Mouse (Mus musculus) megakaryocyte progenitor cell, adult 5-6 weeks (primary cell): ENCODE results near the gene 1110051M20Rik. TPM values are rescaled to one million over a fixed set of nuclear protein-coding genes. Genes with fewer than 3 reads are reported as not detected.
"Not testable (repeated sequence)": the region's sequence is repeated elsewhere in the genome, so short reads cannot be mapped to it uniquely, and the experiment has no call there.

Source experiments
- ATAC-seq: replicated peaks from 2 replicates; pipeline ENCODE4 v1.8.0; 2016; ENCODE audit warnings: mild to moderate bottlenecking, moderate TSS enrichment, inconsistent platforms; ENCODE audit not compliant: poor library complexity
- total RNA-seq, 2 experiments: library from RNA; stranded (forward) in 1 of 2; stranded (reverse) in 1 of 2; fragments of 157-497, 149-512 nt in 1 of 2; fragments of 200-1000 nt in 1 of 2; gene quantifications; 2 replicates each; pipeline versions ENCODE4 v1.2.3 to v1.2.4; 2015 to 2017

The 1110051M20Rik gene
- total RNA-seq, 2 experiments from 2014 or later: 4.8 to 15.3 TPM

DNA sequence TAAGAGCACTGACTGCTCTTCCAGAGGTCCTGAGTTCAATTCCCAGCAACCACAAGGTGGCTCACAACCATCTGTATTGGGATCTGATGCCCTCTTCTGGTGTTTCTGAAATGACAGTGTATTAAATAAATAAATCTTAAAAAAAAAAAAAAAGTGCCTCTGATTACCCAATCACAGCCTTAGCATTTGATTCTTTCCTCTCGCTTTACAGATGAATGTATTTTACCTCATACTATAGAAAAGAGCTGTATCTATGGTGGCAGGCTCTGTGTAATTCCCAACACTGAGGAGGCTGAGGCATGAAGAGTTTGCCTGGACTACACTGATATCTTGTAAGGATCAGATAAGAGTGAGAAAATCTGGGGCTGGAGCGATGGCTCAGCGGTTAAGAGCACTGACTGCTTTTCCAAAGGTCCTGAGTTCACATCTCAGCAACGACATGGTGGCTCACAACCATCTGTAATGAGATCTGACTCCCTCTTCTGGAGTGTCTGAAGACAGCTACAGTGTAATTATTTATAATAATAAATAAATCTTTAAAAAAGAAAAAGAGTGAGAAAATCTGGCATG lies 206.9 kb downstream of the 1110051M20Rik start:
- ATAC-seq: not testable (repeated sequence)

DNA sequence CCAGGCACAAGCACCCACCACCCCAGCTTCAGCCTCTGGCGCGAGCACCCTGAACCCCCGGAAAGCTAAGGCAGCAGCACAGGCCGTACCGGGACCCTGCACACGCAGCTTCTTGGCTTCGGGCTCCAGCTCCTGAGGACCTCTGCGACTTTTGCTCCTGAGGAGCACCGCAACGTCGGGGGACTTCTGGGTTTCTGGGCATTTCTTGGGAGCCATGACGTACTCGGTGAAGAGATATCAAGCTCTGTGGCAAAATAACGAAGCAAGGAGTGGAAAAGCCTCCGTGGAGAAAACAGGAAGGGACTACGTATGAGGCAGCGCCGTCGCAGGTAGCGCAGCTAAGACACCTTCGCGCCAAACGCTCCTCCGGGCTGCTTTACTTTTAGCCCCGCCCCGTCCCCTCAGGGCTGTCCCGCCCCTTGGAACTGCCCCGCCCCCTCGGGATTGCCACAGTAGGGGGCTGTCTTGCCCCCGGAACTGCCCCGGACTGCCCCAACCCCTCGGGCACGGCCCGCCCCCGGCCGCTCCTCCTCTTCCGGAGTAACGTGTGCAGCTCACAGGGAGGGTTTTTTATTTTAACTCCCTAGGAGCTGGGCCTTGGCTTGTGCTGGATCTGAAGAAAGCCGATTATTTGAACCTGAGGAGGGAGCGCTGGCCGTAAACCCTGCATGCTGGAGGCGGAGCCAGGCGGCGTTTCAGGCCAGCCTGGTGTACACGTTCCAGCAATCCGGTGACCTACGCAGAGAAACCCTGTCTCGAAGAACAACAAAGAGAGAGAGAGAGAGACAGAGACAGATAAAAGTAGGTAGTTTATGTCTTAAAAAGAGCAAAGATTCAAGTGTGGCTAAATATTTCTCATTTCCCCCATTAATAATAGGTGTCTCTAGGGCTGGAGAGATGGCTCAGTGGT lies 207.6 kb downstream of the 1110051M20Rik start, which contains the start of gene Ddb2:
Gene Ddb2 (minus strand): TSS at position 382 of the 910 bp plus-strand sequence.
- ATAC-seq: peak; percentile 97

DNA sequence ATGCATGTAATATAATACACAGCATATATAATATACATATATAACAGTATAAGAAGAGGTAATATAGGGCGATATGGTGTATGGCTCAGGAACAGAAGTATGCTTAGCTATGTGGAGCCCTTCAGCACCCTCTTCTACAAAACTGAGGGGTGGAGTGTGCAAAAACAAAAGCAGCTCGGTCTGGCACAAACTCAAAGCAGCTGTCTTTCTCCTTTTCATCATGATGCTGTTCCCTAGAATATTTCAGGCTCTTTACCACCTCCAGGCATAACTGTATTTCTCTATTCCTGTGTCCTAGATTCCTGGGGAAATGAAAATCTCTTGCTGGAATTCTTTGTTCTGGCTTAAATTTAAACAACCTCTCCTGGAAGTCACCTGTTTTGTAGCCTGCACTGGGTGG lies 214.8 kb downstream of the 1110051M20Rik start:
- no peak for ATAC-seq

Other genes with a start within 250 kb of the 1110051M20Rik start
- gene Nr1h3, start 241.9 kb downstream of the 1110051M20Rik start, total RNA-seq (2015): 0.81 and 0.86 TPM in 2 replicates
- 0.95 TPM in 1 of 2 replicates, not detected in the other for gene Nr1h3, start 241.9 kb downstream of the 1110051M20Rik start, total RNA-seq (2017)
- gene Acp2, start 241.8 kb downstream of the 1110051M20Rik start, total RNA-seq (2015): 15.8 and 15.9 TPM in 2 replicates
- gene Acp2, start 241.8 kb downstream of the 1110051M20Rik start, total RNA-seq (2017): 15.2 and 26.2 TPM in 2 replicates
- gene Ddb2, start 207.7 kb downstream of the 1110051M20Rik start, total RNA-seq (2015): 11.5 and 11.8 TPM in 2 replicates
- gene Ddb2, start 207.7 kb downstream of the 1110051M20Rik start, total RNA-seq (2017): 7.7 and 10.6 TPM in 2 replicates
- gene Pacsin3, start 188.8 kb downstream of the 1110051M20Rik start, total RNA-seq (2015): not detected in 2 replicates
- not detected in 2 replicates for gene Pacsin3, start 188.8 kb downstream of the 1110051M20Rik start, total RNA-seq (2017)
- 32.7 and 33.6 TPM in 2 replicates for gene Arfgap2, start 179.7 kb downstream of the 1110051M20Rik start, total RNA-seq (2015)
- 38.2 and 41.4 TPM in 2 replicates for gene Arfgap2, start 179.7 kb downstream of the 1110051M20Rik start, total RNA-seq (2017)
- gene Lrp4, start 12.8 kb upstream of the 1110051M20Rik start, total RNA-seq (2015): 1.9 TPM in 2 replicates
- gene Lrp4, start 12.8 kb upstream of the 1110051M20Rik start, total RNA-seq (2017): 2.7 and 3.8 TPM in 2 replicates
- gene Ckap5, start 82.1 kb upstream of the 1110051M20Rik start, total RNA-seq (2015): 77.0 and 79.1 TPM in 2 replicates
- 94.5 and 102 TPM in 2 replicates for gene Ckap5, start 82.1 kb upstream of the 1110051M20Rik start, total RNA-seq (2017)
- gene F2, start 191.7 kb upstream of the 1110051M20Rik start, total RNA-seq (2015): not detected in 2 replicates
- gene F2, start 191.7 kb upstream of the 1110051M20Rik start, total RNA-seq (2017): not detected in 2 replicates
- gene Zfp408, start 205.1 kb upstream of the 1110051M20Rik start, total RNA-seq (2015): 4.9 and 5.2 TPM in 2 replicates
- gene Zfp408, start 205.1 kb upstream of the 1110051M20Rik start, total RNA-seq (2017): 9.2 and 11.1 TPM in 2 replicates
- gene Arhgap1, start 205.2 kb upstream of the 1110051M20Rik start, total RNA-seq (2015): 66.3 and 67.1 TPM in 2 replicates
- 45.0 and 58.6 TPM in 2 replicates for gene Arhgap1, start 205.2 kb upstream of the 1110051M20Rik start, total RNA-seq (2017)